Mouse (Mus musculus) Muller cell, postnatal 12 days (primary cell): Measurements from ENCODE around the gene Ccdc157.
"Not testable (repeated sequence)": the region's sequence is repeated elsewhere in the genome, so short reads cannot be mapped to it uniquely, and the experiment has no call there.

Source experiments
- DNase-seq: peaks from one replicate; pipeline ENCODE4 v3.0.0-alpha.2; 2015; ENCODE audit errors: inconsistent ontology term

Gene Ccdc157

DNA sequence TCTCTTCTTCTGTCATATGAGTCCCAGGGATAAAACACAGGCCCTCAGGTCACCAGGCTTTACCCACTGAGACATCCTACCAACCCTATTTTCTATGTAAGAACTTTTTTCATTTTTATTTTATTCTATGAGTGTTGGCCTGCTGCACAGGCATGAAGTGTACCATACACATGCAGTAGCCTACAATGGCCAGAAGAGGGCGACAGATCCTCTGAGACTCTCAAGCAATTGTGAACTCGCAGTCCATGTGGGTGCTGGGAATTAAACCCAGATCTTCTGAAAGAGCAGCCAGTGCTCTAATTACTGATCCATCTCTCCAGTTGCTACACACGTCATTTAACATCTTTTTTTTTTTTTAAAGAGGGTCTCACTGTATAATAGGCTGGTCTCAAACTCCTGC, 26.6 kb downstream of the Ccdc157 start:
- no peak for DNase-seq

DNA sequence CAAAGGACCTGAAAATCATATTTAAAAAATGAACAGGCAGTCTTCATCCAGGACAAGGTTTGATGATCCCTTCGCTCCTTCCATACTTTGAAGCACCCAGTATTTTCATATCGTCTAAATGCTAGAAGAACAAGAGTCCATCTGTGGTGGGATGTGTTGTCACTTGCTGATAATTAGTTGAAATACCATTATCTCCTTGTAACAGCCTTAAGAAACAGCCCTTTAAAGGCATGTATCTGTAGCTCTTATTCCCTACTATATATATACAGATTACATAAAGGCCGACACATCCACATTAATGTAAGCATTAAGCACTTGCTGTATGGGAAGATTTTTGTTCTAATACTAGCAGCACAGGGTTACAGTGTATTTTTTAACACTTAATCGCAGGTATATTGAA, 31.6 kb downstream of the Ccdc157 start:
- DNase-seq: not testable (repeated sequence)

DNA sequence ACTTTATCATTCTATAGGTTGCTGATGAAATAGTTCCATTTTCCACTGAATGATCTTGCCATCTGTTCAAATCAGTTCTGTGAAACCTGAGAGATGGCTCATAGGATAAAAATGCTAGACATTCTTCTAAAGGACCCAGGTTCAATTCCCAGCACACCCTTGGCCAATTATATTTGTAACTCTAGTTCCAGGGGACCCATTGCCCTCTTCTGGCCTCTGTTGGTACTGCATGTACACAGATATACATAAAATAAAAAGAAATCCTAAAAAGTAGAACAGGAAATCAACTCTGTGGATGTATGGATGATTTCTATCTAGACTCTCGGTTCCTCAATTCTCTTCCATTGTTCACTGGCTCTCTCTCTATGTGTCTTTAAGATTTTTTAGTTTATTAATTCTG, 33.0 kb downstream of the Ccdc157 start:
- DNase-seq: no peak

- no peak for DNase-seq
Observed at GRCm38 (mm10) chr11:4123922-4124321, 36.2 kb downstream of the Ccdc157 start.

- no peak for DNase-seq
Observed at GRCm38 (mm10) chr11:4122742-4123579, 37.1 kb downstream of the Ccdc157 start, which contains the start of gene Sec14l2. Sec14l2 (minus strand) TSS chr11:4123415.

DNA sequence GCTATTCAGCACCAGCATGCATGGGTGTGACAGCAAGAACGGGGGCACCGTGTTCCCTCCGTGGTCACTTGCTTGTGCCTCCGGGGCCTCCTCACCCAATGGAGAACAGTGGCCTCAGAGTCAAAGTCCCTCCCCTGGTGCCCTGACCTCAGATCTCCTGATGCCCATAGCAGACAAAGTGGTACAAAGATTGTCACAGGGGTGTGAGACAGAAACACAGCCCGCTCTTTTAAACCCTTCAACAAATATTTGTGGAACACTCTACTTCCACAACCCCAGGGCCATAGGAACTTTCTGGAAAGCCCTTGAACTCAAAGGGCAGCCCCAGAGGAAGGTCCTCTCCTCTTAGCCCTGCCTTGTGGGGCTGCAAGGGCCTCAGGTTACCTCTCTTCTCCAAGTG, 37.9 kb downstream of the Ccdc157 start:
- no peak for DNase-seq

DNA sequence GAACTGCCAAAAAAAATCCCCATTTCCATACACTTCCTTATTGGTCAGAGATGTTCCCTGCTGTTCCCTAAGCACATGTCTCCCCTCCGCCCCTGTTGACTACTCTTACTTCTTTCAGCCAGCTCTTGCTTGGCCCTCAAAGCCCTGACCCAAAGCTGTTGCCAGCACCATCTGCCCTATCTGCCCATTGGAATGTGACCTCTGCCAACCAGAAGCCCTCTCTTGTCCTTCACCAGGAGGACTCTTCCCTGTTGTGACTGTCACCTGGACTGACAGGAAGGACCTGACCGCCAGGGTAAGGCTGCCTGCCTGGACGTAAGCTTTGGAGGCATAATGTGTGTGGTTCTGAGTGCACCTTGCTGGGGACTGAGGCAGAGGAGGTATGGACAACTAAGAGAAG, 38.4 kb downstream of the Ccdc157 start:
- no peak for DNase-seq

- no peak for DNase-seq
Observed at GRCm38 (mm10) chr11:4119635-4120034, 40.5 kb downstream of the Ccdc157 start.

DNA sequence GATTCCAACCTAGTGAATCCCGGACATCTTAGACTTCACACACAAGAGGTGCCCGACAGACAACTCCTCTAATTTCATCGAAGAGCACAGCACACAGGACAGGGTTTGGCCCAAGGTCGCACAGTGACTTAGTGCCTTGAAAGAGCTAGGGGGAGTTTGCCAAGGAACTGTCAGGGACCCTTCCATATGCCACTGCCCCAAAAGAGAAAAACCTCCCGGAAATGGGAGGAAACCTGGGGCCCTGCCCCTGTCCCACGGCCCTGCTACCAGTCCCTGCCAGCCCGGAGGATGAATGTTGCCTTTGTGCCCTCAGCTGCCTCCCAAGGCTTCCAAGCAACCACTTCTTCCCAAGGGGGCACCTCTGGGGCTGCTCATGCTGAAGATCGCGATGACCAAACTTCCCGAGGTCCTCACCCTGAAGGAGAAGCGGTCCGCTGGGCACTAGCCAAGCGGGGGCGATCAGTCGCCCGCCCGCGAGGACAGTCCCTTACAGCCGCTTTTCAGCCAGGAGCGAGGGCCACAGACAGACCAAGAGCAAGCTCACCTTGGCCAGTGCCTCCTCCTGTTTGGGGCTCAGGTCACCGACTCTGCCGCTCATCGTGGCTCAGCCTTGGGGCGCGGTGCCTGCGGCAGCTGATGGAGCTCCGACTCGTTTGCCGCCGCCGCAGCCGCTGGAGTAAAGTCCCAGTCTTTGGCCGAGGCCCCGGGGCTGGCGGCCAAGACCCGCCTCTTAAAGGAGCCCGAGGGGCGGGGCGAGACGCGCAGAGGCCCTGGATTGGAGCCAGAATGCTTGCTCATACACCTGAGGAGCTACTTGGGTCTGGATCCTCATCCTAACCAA, 41.8 kb downstream of the Ccdc157 start:
- peak; percentile 64 for DNase-seq

DNA sequence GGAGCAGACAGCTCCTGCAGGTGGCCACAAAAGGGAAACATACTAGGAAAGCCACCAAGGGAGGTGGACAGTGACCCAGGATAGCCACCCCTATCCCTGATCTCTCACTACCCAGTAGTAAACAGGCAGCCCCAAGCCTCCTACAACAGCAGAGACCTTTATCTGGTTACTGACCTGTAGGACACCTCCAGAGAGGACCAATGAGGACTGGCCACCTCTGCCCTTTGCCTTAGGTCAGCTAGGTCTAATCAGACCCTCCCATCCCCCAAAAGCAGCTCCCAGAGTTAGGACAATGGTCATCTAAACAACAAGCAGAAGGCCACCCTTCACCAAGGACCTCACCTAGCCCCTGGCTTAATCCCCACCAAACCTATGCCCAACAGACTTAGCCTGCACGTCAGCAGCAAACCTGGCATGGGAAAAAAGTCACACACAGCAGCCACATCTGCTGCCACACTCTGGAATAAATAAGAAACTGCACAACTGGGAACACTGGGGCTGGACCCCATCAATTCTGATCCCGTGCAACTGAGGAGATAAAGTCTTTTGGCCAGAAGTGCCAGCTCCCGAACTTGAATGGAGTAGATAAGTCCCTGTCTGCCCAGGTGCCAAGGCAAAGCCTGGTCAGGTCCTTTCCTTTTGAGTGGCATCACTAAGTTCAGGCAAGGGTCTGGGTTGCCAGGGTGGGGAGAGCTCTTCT, 42.6 kb downstream of the Ccdc157 start:
- DNase-seq: no peak

DNA sequence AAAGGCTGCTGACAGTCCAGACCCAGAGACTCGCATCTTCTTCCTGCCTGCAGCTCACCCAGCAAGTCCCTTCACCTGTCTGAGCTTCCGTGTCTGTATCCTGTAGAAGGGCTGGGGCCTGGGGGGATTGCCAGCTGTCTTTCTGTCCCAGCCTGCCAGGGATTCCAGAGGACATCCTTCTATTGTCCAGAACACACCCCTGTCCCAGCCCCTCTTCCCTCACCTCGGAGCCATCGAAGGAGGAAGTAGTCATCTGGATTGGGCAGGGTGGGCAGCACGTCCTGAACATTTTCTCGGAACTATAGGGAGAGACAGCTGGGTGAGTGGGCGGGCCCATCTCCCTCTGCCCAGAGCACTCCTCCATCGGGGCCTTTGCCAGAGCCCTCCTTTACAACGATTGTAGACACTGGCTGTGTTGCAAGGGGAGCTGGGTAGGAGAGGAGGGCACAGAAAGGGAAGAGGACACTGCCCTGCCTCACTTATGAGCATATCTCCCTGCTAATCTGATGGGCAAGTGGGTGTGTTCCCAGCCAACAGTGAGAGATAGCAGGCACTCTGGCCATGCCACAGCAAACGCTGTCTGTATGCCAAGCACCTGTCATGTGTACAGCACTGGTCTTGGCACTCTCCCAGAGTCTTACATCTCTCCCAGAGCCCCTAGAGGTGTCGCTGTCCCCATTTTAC, 43.5 kb downstream of the Ccdc157 start:
- DNase-seq: no peak

- DNase-seq: no peak
Observed at GRCm38 (mm10) chr11:4115407-4115806, 44.7 kb downstream of the Ccdc157 start.

DNA sequence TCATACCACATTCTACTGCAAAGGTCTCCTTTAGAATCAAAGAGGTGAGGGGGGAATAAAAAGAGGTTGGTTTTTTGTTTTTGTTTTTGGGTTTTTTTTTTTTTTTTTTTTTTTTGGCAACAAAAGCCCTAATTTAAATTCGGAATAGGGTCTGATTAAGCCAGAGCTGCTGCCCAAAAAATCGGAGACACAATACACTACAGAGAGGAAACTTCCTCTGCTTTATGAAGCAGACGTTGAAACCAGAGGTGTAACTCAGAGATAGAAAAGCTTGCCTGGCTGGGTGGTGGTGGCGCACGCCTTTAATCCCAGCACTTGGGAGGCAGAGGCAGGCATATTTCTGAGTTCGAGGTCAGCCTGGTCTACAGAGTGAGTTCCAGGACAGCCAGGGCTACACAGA, 45.6 kb downstream of the Ccdc157 start:
- DNase-seq: not testable (repeated sequence)

GRCm38 (mm10) chr11:4113970-4114369, 46.1 kb downstream of the Ccdc157 start:
- no peak for DNase-seq

- no peak for DNase-seq
Observed at GRCm38 (mm10) chr11:4113496-4113895, 46.6 kb downstream of the Ccdc157 start.

DNA sequence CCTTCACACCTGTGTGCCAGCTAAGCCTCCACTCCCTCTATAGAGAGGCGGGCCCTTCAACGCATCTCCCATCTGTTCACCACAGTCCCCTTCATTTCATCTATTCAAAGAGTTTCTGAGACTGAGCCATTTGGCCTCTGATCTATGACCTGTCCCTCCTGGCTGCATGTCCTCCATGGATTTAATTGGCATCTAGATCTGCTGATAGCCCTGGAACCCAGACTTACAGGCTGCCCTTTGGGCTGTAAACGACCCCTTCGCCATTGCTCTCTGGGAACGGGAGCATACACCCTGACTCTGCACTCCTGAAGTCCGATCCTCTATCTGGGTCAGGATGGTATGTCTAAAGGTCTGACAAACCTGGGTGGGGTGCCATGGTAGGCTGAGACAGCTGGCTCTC, 47.2 kb downstream of the Ccdc157 start:
- no peak for DNase-seq

DNA sequence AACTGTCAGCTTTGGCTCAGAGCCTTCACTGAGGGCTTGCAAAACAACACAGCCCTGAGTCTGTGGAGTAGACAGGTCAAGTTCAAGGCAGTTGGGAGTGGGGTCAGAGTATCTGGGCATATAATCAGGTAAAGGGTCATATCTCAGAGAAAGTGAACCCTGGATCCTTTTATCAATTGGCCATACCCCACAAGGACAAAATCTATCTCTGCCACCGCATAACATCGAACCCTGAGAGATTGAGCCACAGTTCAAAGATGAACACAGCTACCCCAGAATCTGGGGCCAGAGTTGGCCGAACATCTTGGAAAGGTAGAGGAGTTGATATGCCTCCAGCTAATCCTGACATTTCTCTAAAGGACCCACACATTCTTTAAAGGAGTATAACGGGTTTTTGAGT, 48.1 kb downstream of the Ccdc157 start:
- DNase-seq: no peak

GRCm38 (mm10) chr11:4108691-4109090, 51.4 kb downstream of the Ccdc157 start:
- DNase-seq: no peak

- not testable (repeated sequence) for DNase-seq
Observed at GRCm38 (mm10) chr11:4107901-4108300, 52.2 kb downstream of the Ccdc157 start.

DNA sequence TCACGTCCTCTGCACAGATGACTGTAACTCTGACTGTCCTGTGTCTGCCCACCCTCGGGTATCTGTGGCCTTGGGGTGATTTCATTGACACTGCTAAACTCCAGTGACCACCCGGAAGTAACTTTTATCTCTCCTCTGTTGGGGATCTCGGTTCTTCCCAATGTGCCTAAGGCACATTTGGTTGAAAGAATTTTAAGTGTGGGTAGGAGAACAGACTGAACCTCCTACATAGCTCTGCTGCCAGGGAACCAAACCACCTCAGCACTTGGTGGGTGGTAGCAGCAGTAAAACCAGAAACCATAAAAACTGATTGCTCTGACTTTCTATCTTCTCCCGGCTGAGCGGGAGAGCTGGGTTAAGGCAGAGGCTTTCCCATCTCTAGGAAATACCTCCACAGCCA, 54.6 kb downstream of the Ccdc157 start:
- no peak for DNase-seq

DNA sequence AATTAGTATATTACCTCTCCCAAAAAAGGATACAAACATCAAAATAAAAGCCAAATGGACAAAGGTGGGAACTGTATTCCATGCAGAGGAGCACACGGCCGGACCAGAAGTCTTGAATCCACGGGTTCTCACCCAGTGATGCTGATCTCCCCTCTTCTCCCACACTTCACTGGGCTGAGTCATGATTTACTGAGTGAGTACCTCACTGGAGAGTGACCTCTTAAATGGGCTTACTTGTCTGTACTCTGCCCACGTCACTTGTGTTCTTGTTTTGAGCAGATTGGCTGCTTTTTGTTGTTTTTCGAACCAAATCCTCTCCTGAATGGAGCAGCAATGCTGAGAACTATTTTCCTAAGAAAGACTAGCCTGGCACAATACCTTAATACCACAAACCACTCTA, 55.1 kb downstream of the Ccdc157 start:
- DNase-seq: no peak

DNA sequence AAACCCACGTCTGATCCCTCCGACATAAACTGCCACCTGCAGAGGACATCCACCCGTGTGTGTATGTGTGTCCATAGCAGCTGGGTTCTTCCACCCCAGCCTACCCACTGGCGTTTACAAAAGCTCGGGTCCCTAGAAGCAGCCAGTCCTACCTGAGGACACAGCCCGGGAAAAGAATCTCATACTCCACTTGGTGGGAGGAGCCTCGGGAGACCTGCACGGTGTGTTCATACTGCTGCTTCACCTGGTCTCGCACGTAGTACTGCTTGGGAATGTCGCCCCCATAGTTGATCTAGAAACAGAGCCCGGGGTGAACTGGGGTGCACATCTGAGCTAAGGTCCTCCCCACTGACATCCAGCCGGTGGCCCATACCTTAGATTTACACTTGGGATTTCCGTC, 56.6 kb downstream of the Ccdc157 start:
- no peak for DNase-seq
